Mouse (Mus musculus): ENCODE measurements around the gene Rapgef1.
"Not testable (repeated sequence)": the region's sequence is repeated elsewhere in the genome, so short reads cannot be mapped to it uniquely, and the experiment has no call there.

Gene Rapgef1

DNA sequence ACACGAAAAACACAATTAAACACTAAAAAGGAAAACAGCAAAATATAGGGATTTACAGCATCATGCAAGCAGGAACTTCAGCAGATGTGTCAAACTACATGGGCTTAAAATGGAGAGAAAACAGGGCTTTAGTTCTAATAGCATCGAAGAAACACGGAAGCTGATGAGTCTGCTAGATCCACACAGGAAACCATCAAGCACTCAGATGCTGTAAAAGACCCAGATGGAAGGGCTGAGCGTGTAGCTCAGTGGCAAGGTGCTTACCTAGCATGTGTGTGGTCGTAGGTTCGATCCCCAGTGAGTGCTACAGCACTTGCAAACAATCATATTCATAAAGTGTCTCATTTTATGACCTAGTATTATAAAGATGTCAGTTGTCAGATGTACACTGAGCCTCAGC lies 121.7 kb downstream of the Rapgef1 start:
- DNase-seq (ENCODE audit: low spot score): no peak

DNA sequence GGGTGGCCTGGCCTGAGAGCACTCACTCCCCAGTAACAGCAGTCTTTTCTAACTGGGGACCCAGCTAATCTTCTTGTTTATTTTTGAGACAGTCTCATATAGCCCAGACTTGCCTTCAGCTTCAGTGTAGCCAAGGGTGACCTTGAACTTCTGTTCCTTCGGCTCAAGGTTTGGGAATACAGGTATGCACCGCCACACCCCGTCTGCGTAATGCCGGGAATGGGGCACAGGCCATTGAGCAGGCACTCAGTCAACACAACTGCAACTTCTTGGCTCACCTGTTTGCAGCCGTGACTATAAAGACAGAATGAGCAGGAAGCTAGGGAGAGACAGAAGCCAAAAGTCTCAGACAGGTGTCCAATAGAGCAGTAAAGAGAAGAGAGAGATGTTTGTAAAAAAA lies 124.7 kb downstream of the Rapgef1 start:
- DNase-seq (ENCODE audit: low spot score): no peak

DNA sequence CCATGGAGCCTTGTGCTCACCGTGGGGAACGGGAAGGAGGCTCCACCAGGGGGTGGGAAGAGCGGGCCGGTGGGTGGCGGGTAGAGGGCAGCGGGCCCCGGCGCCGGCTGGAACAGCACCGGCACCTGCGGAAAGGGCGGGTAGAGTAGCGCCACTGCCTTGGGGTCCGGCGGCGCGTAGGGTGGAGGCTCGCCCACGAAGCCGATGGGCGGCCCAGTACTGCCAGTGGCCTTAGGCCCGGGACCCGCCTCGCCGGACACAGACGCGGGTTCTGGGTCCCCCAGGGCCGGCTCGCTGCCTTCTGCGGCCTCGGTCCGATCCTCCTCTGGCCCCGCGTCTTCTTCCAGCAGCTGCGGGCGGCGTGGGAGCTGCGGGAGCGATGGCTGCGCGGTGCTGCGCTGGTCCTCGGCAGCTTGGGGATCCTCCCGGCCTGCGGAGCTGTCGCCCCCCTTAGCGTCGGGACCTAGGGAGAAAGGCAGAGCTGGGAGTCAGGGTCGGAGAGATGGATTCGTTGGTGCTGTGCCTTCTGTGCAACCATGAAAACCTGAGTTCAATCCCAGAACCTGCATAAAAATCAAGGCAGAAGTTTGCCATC lies 127.8 kb downstream of the Rapgef1 start:
- no peak for DNase-seq (ENCODE audit: low spot score)

DNA sequence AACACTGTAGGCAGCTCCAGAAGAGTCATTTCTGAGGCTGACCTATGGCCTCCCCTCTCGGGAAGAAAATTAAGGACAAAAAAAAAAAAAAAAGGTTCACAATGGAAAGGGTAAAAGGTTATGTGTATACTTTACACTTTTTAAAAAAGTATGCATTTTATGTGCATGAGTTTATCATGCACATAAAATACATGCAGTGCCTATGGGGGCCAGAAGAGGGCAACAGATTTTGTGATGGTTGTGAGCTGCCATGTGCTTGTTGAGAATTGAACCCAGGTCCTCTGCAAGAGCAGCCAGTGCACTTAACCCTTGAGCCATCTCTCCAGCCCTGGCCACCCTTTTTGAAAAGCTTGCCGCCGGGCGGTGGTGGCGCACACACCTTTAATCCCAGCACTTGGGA lies 128.3 kb downstream of the Rapgef1 start:
- DNase-seq (ENCODE audit: low spot score): no peak

DNA sequence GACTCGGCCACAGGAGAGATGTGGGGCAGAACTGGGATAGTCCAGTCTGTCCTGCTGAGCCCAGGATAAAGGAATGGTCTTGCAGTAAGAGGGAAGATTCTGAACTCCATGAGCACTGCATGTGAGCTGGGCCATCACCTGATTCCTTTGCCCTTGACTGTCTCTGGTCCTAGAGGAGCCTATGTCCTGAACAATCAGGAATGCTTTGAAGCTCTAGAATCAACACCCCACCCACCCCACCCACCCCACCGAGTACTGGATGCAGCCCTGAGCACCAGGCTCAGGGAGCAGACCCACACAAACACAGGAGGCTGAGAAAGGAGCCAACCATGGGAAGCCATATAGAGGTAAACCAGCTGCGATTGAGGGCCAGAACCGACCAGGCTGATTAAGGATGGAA lies 129.0 kb downstream of the Rapgef1 start:
- DNase-seq (ENCODE audit: low spot score): no peak

DNA sequence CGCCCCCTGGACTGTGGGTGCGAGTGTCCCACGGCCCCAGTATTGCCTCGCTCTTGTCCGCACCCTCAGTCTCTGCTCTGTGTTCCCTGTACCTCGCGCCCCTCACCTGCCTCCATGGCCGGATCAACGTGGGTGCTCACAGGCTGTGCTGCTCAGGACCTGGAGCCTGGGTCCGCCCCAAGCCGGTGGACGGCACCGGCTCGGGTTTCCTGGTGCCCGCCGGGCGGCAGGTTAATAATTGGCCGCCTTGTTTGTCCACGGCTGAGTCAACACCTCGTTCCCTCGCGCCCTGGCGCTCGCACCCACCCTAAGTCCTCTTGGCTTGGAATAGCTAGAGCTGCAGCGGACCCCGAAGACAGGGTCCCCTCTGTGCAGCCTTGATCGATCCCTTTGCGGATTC lies 132.0 kb downstream of the Rapgef1 start, which contains the start of gene Gm13420:
Gene Gm13420, minus strand, starts transcription at position 189 of the 400 bp plus-strand sequence.
- DNase-seq (ENCODE audit: low spot score): no peak

DNA sequence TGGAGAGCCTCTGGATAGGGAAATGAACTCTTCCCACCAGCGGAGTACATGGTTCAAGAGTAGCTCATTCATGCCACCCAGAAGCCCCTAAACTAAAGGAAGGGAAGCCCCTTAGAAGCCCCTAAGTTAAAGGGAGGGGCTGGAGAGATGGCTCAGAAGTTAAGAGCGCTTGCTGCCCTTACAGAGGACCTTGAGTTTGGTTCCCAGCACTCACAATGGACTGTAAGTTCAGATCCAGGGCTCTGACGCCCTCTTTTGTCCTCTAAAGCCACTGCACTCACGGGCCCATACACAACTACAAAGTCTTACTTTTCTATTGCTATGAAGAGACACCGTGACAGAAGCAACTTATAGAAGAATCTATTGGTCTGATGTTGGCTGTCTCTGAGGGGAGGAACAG lies 132.9 kb downstream of the Rapgef1 start:
- DNase-seq (ENCODE audit: low spot score): no peak

DNA sequence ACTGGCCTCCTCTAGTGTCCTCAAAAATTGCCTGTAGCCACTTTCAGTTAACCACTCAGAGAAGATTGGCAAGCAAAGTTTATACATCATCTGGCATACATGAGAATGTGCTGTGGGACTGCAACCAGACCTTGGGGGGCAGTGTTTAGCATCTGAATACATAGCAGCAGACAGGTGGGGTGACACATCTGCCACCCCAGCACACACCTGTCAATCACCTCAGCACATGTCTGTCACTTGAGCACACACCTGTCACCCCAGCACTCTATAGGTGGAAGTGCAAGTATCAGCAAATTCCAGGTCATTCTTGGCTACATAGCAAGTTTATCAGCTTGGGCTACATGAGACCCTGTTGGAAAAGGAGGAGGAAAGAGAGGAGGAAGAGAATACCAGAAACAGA lies 136.2 kb downstream of the Rapgef1 start:
- DNase-seq (ENCODE audit: low spot score): no peak

DNA sequence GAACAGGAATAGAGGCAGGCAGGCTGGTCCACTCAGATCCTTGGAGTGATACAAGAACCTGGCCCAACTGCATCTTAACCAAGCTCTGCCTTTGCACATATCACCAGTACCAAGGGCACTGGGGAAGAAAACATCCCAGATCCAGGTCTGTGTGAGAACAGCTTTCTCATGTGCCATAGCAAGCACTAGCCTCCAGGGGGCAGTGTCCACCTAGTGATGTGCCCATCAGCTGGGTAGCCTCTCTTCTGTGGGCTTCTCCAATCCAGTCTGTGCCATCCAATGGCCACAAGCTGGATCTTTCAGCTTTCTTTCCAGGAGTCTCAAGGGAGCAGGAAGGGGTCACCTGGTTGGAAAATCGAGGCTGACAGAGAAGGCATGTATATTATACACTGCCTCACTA lies 145.3 kb downstream of the Rapgef1 start:
- DNase-seq (ENCODE audit: low spot score): peak; percentile 63

DNA sequence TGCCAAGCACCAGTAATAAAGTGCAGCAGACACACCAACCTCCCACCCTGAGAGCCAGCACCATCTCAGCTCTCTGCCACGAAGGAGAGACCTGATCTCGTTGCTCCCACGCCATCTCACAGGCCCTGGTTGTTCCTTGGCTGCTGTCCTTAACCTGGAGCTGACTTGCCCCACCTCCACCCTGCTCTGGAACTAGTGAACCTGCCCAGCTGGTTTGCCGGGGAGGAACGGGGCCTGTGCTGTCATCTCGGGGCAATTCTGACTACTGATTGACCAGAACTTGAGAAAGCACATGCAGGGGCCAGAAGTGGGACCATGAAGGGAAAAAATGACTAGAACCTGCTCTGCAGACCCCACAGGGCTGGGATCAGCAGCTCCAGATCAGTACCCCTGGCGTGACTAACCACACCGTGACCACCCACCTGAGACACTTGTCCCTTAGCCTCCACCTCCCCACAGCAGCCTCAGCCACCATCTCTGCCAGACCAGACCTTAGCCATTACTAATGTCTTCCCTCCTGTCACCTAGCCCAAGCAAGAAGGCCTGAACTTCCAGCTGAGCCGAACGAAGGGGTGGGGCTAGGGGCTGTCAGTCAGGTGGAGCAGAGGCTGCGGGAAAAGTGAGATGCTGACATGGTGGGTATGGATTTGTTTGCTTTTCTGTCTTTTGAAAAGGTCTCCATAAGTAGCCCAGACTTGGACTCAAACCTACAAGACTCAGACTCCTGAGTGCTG lies 148.6 kb downstream of the Rapgef1 start:
- DNase-seq (ENCODE audit: low spot score): no peak

DNA sequence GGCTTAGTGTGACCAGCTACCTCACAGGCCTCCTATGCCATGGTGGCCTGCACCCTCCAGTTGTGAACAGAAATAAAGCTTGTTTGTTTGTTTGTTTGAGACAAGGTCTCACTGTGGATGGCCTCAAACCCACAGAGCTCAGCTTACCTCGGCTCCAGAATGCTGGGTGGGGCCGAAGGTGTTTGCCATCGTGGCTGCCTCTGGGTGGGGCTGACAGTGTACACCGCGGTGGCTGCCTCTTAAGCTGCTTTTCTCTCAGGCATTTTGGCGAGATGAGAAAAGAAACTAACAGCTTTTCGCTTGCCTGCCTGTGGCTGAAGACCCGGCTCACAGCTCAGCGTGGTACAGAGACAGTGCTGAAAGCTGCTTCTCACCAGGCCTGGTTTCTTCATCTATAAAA lies 149.4 kb downstream of the Rapgef1 start:
- DNase-seq (ENCODE audit: low spot score): no peak

DNA sequence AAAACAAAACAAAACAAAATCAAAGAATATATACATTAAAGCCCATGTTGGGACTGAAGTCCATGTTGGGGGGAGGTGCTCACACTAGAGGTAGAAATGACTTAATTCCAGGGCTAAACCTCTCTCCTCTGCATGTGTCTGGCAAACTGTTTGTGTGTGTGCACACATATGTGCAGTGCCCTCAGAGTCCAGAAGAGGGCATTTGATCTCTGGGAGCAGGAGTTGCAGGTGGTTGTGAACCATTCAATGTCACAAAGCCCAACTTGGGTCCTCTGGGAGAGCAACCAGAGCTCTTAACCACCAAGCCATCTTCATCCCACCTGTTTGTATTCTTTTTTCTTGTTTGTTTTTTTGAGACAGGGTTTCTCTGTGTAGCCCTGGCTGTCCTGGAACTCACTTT lies 150.6 kb downstream of the Rapgef1 start:
- DNase-seq (ENCODE audit: low spot score): no peak

DNA sequence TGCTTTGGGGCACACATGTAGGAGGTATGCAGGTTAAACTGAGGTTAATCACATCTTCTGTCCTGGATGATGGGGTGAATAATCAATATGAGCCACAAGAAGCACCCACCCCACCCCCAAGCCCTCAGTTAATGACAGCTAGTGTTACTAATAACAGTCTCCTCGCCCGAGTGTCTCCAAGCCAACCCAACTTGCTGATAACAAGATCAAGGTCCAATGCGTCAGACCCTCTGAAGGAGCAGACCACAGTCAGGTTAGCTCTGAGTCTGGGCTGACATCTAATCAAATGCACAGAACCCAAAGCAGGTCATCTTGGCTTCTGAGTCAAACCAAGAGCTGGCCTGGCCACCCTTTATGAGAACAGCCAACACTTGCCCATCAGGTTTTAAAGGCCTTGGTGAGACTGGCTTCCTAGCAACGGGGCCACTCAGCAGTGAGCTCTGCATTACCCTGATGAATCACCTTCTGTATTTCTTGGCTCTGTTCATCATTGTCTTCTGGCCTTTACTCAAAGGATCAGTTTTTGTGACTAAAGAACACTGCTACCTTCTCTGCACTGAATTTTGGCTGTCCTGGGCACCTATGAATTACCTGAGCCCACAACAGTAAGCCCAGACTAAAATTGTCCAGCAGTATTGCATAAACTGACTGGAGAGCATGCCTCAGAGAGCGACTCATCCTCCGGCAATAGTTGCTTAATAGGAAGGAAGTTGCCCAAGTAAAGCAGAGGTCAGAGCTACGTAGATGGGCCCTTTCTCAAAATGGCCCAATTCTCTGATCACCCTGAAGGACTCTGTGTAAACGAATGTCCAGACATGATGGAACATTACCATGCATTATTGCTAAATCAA lies 152.3 kb downstream of the Rapgef1 start:
- no peak for DNase-seq (ENCODE audit: low spot score)

DNA sequence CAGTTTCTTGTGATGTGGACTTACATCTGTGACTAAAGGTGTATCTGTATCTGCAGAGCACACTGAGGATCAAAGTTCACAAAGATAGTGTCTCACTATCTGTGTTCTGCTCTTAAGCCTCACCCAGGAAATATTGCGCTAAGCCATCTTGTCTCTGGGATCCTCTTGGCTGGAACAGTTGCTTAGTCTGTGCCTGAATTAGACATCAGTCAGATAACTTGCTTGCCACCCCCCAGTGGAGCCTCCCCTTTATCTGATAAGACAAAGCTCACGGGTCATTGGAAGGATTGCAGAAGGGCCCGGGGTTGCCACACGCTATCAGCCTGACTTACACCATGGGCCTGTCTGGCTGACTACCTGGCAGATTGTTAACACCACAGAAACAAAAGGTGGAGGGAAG lies 153.8 kb downstream of the Rapgef1 start:
- no peak for DNase-seq (ENCODE audit: low spot score)

DNA sequence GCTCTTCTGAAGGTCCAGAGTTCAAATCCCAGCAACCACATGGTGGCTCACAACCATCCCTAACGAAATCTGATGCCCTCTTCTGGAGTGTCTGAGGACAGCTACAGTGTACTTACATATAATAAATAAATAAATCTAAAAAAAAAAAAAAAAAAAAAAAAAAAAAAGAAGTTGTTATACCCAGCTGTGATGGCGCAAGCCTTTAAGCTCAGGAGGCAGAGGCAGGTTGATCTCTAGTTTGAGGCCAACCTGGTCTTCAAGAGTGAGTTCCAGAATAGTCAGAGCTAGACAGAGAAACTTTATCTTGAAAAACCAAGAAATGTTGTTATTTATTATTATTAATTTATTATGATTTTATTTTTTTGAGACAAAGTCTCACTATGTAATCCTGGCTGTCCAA lies 161.7 kb downstream of the Rapgef1 start:
- DNase-seq (ENCODE audit: low spot score): not testable (repeated sequence)

DNA sequence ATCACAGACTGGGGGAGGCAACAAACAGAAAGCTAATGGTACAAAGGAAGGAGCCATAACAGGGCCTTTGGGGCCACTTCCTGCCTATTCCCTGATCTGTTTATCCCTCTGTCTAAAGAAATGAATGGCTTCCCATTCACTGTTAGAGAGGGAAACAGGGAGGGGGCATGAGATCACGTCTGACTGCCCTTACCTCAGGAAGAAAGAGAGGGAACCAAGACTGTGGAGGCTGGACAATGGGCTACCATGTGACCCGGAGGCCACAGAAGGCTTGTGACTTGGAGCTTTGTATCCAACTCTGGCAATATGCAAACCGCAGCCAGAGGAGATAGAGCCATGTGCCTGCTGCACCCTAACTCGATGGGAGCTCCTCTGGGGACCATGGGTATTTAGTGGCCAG lies 164.8 kb downstream of the Rapgef1 start:
- DNase-seq (ENCODE audit: low spot score): no peak

DNA sequence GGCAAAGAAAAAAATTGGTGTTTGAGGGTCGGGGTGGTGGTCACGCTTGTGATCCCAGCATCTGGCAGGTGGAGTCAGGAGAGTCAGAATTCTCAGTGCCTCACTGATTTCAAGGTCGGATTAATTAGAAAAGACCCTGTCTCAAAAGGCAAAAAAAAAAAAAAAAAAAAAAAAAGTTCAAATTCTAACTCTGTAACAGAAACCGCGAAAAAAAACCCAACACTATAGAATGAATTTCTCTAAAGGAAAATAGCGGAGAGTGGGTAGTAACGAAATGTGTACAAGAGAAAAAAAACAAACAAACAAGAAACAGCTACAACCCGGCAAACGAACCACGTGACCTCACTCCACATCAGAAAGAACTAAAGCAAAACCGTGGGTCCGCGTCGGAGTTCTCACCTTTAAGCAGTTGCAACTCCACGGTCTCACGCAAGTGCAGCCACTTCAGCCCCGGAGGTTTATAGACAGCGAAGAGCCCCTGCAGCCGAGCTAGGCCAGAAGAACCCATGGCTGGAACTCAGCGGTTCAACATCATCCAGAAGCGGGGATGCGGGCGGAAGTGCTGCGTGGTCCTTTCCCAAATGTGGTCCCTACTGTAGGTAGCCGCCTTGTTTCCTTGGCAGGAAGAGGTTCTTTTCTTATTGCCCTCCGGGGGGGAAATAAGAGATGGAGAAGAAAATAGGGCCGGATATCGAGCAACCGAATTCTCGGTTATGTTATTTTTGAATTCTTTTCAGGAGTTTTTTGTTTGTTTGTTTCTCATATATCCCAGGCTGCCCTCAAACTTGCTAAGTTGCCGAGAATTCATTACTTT lies 167.8 kb downstream of the Rapgef1 start, which contains the start of gene Coq4:
Gene Coq4, plus strand, starts transcription at position 390 of the 814 bp plus-strand sequence.
- peak; percentile 94 for DNase-seq (ENCODE audit: low spot score)

DNA sequence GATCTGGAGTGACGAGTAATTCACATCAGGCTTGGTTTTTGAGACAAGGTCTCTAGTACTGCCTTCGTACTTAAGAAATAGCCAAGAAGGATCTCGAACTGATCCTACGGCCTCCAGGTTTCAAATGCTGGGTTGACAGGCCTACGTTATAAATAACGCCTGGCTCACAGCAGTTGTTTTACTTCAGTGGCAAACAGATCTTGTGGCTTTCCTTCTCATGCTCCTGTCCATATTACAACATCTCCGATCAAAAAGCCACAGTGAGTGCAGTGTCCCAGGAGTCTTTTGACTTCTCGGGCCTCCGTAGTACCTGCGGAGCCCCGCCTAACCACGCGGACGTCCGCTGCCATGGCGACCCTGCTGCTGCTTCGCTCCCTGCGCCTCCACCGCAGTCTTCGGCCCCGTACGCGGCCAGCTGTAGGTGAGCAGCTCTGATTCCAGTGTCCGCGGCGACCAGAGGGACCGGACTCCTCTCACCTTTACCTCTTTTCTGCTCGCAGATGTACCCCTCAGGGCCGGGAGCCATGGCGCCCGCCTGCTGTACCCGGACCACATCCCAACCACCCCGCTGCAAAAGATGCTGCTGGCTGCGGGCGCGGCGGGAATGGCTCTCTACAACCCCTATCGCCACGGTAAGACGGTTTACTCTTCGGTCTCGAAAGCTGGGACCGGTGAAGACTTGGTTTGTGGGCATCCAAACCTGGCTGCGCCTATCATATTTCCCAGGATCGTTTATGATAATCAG lies 168.6 kb downstream of the Rapgef1 start, which contains the start of gene Trub2:
Gene Trub2, minus strand, starts transcription at position 566 of the 745 bp plus-strand sequence.
- peak; percentile 81 for DNase-seq (ENCODE audit: low spot score)
